Mouse (Mus musculus) heart, adult 2 months (tissue): Measurements from ENCODE around the gene Man2c1.

Experiments
- CTCF ChIP-seq: fragments of 200-600 bp; IDR thresholded peaks from 2 replicates; pipeline ENCODE4 v1.8.1; 2022; ENCODE audit warnings: antibody characterized with exemption, mild to moderate bottlenecking, moderate library complexity
- EP300 ChIP-seq: fragments of 200-500 bp; IDR thresholded peaks from 2 replicates; pipeline ENCODE4 v1.6.1; 2011; ENCODE audit warnings: low read depth, low read length, control low read depth; ENCODE audit not compliant: insufficient read depth
- POLR2A ChIP-seq: fragments of 200-500 bp; IDR thresholded peaks from 2 replicates; pipeline ENCODE4 v1.6.1; 2011; ENCODE audit warnings: mild to moderate bottlenecking, low read depth, low read length, control low read depth; ENCODE audit not compliant: insufficient read depth

- TF ChIP-seq CTCF (no peak), POLR2A (no peak), EP300 (no peak)
Measured at GRCm38 (mm10) chr9:57157499-57157898, 27.0 kb downstream of the Man2c1 start.
